Mouse (Mus musculus) embryonic facial prominence, embryonic 11.5 days (tissue): ENCODE results near the gene 4931440F15Rik. TPM values are rescaled to one million over a fixed set of nuclear protein-coding genes. Genes with fewer than 3 reads are reported as not detected.

Experiments used
- ATAC-seq: fragments of 200-750 bp; cut with Nextera tagmentation; replicated peaks from 2 replicates; pipeline ENCODE4 v1.8.0; 2017; ENCODE audit warnings: low read depth; ENCODE audit not compliant: insufficient number of reproducible peaks, low FRiP score, low TSS enrichment
- DNase-seq: peaks from one replicate; pipeline ENCODE4 v3.0.0-alpha.2; 2015; ENCODE audit warnings: low spot score
- H3K27ac ChIP-seq: fragments of 300-500 bp; sonication (generic); replicated peaks from 2 replicates; pipeline ENCODE4 v1.5.1; 2014; ENCODE audit warnings: mild to moderate bottlenecking, low read depth, low read length, control low read depth
- H3K27me3 ChIP-seq: fragments of 300-500 bp; sonication (generic); 2 replicates; pipeline ENCODE4 v1.6.1; 2014; ENCODE audit warnings: mild to moderate bottlenecking, low read length, moderate library complexity, mixed read lengths; ENCODE audit not compliant: control insufficient read depth, insufficient read depth
- H3K36me3 ChIP-seq: fragments of 300-500 bp; sonication (generic); replicated peaks from 2 replicates; pipeline ENCODE4 v1.6.1; 2014; ENCODE audit warnings: low read depth, mild to moderate bottlenecking, low read length, moderate library complexity, mixed read lengths; ENCODE audit not compliant: control insufficient read depth, insufficient read depth
- H3K4me1 ChIP-seq: fragments of 300-500 bp; sonication (generic); 2 replicates; pipeline ENCODE4 v1.6.1; 2014; ENCODE audit warnings: low read length, mixed read lengths; ENCODE audit not compliant: control insufficient read depth, insufficient read depth
- H3K4me2 ChIP-seq: fragments of 300-500 bp; sonication (generic); 2 replicates; pipeline ENCODE4 v1.6.1; 2014; ENCODE audit warnings: low read depth, mild to moderate bottlenecking, control low read depth, low read length, moderate library complexity
- H3K4me3 ChIP-seq: fragments of 300-500 bp; sonication (generic); 2 replicates; pipeline ENCODE4 v1.5.1; 2014; ENCODE audit warnings: low read depth, low read length, control low read depth
- H3K9ac ChIP-seq: fragments of 300-500 bp; sonication (generic); replicated peaks from 2 replicates; pipeline ENCODE4 v1.6.1; 2014; ENCODE audit warnings: mild to moderate bottlenecking, control low read depth, low read length
- H3K9me3 ChIP-seq: fragments of 300-500 bp; sonication (generic); replicated peaks from 2 replicates; pipeline ENCODE4 v1.6.1; 2016; ENCODE audit warnings: mild to moderate bottlenecking, low read length, inconsistent platforms, mixed read lengths; ENCODE audit not compliant: control insufficient read depth
- WGBS: fragments of 180-500 bp; shearing (Covaris S2); extraction: QIAGEN DNeasy Blood & Tissue Kit; methylation state at CpG from one replicate; pipeline ENCODE4 v1.1.7; 2014; 5-methylcytosine and 5-hydroxymethylcytosine counted together
- polyA plus RNA-seq: library from polyadenylated mRNA; unstranded; fragments of >200 nt; fragmentation: Nextera tagmentation; extraction: Ambion mirVana; gene quantifications from 2 replicates; pipeline ENCODE4 v1.2.1, GENCODE M21; 2014

Gene 4931440F15Rik
- polyA plus RNA-seq, 1 experiment from 2014 or later: 0.06 TPM

DNA sequence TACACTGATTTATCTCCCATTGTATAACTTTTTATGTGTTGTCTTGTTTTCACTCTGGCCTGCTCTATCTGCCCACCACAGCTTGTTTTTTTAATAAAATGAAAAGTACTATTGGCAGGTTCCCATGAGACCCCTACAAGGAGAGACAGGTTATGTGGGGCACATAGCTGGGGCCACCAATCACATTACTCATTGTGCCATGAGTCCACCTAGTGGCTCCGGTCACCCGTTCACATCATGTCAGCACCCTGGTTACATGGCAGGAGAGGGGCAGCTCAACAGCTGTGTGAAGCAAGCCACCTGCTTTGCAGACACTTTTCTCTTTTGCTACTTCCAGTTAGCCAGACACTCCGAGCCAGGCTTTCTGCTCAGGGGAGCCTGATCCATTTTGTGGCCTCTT is 13.0 kb downstream of the 4931440F15Rik start:
- 66% methylated on average over 3 of the region's 3 CpGs for WGBS
- Histone ChIP-seq H3K4me1 (no peaks in the 10 kb centered on the region), H3K4me2 (no peak overlapping the region), H3K27ac (no peak overlapping the region), H3K27me3 (no peaks in the 10 kb centered on the region), H3K4me3 (no peak overlapping the region), H3K9me3 (no peaks in the 10 kb centered on the region), H3K9ac (no peak overlapping the region), H3K36me3 (no peaks in the 10 kb centered on the region)
- no peak for DNase-seq
- ATAC-seq: no peak

DNA sequence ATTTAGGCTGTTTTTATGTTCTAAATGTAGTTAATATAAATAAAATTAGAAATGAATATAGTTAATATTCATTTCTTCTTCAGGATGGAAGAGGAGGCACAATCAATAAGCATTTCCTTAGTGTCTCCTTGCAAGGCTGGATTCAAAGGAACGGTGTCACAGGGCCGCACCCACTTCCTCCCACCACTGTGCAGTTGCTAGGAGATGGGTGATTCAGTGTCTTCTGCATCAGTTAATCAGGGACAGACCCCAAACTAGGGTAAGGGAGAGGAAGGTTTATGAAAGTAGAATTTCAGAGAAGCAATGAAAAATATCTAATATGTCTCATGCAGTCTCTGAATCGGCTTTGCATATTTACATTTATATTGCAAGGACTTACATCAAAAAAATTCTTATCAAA is 15.1 kb downstream of the 4931440F15Rik start:
- Histone ChIP-seq H3K27ac (no peak overlapping the region), H3K27me3 (no peaks in the 10 kb centered on the region), H3K36me3 (no peaks in the 10 kb centered on the region), H3K9me3 (no peaks in the 10 kb centered on the region), H3K4me1 (no peaks in the 10 kb centered on the region), H3K4me2 (no peak overlapping the region), H3K9ac (no peak overlapping the region), H3K4me3 (no peak overlapping the region)
- 85% methylated on average over 3 of the region's 3 CpGs for WGBS
- DNase-seq: no peak
- ATAC-seq: no peak

- ATAC-seq (no peak), DNase-seq (no peak)
- WGBS: 88% methylated on average over 7 of the region's 7 CpGs
Measured at GRCm38 (mm10) chr11:29808981-29809589, 16.4 kb downstream of the 4931440F15Rik start.

DNA sequence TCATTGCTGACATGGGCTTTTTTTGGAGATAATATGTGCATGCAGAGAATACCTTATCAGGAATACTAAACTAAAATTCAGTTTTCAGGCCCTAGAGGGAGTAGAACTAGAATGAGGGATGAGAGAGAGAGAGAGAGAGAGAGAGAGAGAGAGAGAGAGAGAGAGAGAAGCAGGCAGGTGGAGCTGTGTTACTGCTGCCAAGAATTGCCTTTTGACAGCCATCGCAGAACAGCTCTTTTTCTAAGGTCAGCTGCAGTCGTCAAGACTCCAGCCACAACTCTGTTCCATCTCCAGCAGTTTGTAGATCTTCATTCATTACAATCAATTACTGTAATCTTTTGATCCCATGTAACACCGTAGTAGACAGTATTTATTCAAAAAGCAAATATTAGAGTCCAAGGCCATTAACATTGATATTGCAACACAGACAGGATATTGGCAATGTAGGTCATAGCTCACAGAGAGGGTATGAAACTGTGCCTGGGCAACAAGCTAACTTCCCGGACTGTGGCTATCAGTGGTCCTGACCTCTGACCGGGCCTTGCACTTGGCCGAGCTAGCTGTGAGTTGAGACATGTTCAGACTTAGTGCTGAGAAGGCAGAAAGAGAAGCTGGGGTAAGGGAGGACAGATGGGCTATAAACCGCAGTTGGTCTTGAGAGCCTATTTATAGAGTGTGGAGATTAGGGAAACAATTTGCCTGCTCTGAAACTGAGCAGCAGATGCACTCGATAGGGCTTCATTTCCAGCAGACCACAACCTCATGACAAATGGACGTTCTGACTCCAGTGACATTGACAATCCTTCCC is 17.1 kb downstream of the 4931440F15Rik start:
- no peak overlapping the region for H3K4me3 ChIP-seq
- no peak overlapping the region for H3K27ac ChIP-seq
- no peaks in the 10 kb centered on the region for H3K9me3 ChIP-seq
- WGBS: 76% methylated on average over 9 of the region's 9 CpGs
- no peak overlapping the region for H3K4me2 ChIP-seq
- ATAC-seq (no peak), DNase-seq (no peak)
- no peaks in the 10 kb centered on the region for H3K36me3 ChIP-seq
- no peaks in the 10 kb centered on the region for H3K27me3 ChIP-seq
- H3K9ac ChIP-seq: no peak overlapping the region
- no peaks in the 10 kb centered on the region for H3K4me1 ChIP-seq

More at GRCm38 (mm10) chr11:29808981-29809589, 16.4 kb downstream of the 4931440F15Rik start:
- Histone ChIP-seq H3K36me3 (no peaks in the 10 kb centered on the region), H3K9ac (no peak overlapping the region), H3K27ac (no peak overlapping the region), H3K4me2 (no peak overlapping the region), H3K4me3 (no peak overlapping the region), H3K27me3 (no peaks in the 10 kb centered on the region), H3K4me1 (no peaks in the 10 kb centered on the region), H3K9me3 (no peaks in the 10 kb centered on the region)

GRCm38 (mm10) chr11:29807325-29807724 is 18.1 kb downstream of the 4931440F15Rik start:
- WGBS: 74% methylated on average over 5 of the region's 5 CpGs
- Histone ChIP-seq H3K4me1 (no peaks in the 10 kb centered on the region), H3K9me3 (no peaks in the 10 kb centered on the region)

GRCm38 (mm10) chr11:29801432-29802427 is 23.7 kb downstream of the 4931440F15Rik start:
- 80% methylated on average over 2 of the region's 2 CpGs for WGBS
- DNase-seq (no peak), ATAC-seq (no peak)
- no peaks in the 10 kb centered on the region for H3K9me3 ChIP-seq
- H3K9ac ChIP-seq: no peak overlapping the region
- H3K4me3 ChIP-seq: no peak overlapping the region
- H3K27me3 ChIP-seq: no peaks in the 10 kb centered on the region
- no peak overlapping the region for H3K27ac ChIP-seq
- no peaks in the 10 kb centered on the region for H3K4me1 ChIP-seq
- no peaks in the 10 kb centered on the region for H3K36me3 ChIP-seq
- no peak overlapping the region for H3K4me2 ChIP-seq

More at GRCm38 (mm10) chr11:29807325-29807724, 18.1 kb downstream of the 4931440F15Rik start:
- Histone ChIP-seq H3K36me3 (no peaks in the 10 kb centered on the region), H3K9ac (no peak overlapping the region), H3K4me3 (no peak overlapping the region), H3K27me3 (no peaks in the 10 kb centered on the region), H3K4me2 (no peak overlapping the region), H3K27ac (no peak overlapping the region)
- DNase-seq: no peak
- ATAC-seq: no peak

DNA sequence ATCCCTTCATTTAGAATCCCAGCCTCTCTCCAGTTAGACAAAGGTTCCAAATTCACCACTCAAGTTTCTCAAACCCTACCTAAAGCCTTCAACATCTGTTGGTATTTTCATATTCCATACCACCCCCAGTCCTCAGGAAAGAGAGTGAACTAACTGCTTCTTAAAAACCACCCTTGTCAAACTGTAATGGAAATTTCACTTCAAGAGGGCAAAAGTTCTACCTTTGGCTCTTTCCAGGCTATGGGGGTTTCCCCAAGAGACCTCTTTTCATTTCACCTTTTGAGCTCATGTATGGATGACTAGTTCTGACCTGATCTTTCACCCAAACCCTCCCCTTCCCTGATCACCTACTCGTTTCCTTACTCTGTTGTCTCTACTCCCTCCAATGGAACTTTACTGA is 25.6 kb downstream of the 4931440F15Rik start:
- H3K4me1 ChIP-seq: no peaks in the 10 kb centered on the region
- no peak overlapping the region for H3K9ac ChIP-seq
- no peak overlapping the region for H3K4me3 ChIP-seq
- no peak overlapping the region for H3K27ac ChIP-seq
- H3K9me3 ChIP-seq: no peaks in the 10 kb centered on the region
- no peak overlapping the region for H3K4me2 ChIP-seq
- WGBS: 79% methylated on average over 1 of the region's 1 CpGs
- ATAC-seq: no peak
- no peaks in the 10 kb centered on the region for H3K27me3 ChIP-seq
- H3K36me3 ChIP-seq: no peaks in the 10 kb centered on the region
- no peak for DNase-seq
